Comparison of ENCODE assay signal across 8 mouse cellular contexts in genomic region chr2:19431186-19431585, GRCm38 (mm10). TPM values are rescaled to one million over a fixed set of nuclear protein-coding genes. Genes with fewer than 3 reads are reported as not detected.
DNase-seq lines count a peak whose midpoint lies in the region; ATAC-seq and TF ChIP-seq lines count a peak whose summit lies in the region.

No protein-coding gene starts in this region.

- peak overlapping the region; percentile 73 for H3K4me3 ChIP-seq in E14TG2a.4 (replicated peaks; ENCODE audit: low read length)
- peak overlapping the region; percentile 35 for H3K4me3 ChIP-seq in forebrain, embryonic 15.5 days
- H3K4me3 ChIP-seq in midbrain, embryonic 10.5 days: peak overlapping the region; percentile 45

- DNase-seq in heart, adult 11 months: peak; percentile 72
- no peak for DNase-seq in heart, postnatal 36 days
- DNase-seq in midbrain, embryonic 10.5 days (ENCODE audit: low spot score): peak; percentile 61
- DNase-seq in urinary bladder, postnatal 4 days (ENCODE audit: low spot score in 2 of 2): no peak
- no peak for DNase-seq in cerebellum, adult 9-11 months

- H3K9me3 ChIP-seq in E14TG2a.4 (ENCODE audit: low read length): peaks cover 14% of the 10 kb centered on the region
- H3K9me3 ChIP-seq in forebrain, embryonic 15.5 days: no peaks in the 10 kb centered on the region
- H3K9me3 ChIP-seq in midbrain, embryonic 10.5 days (replicated peaks): no peaks in the 10 kb centered on the region

- peaks cover 86% of the 10 kb centered on the region for H3K27me3 ChIP-seq in E14TG2a.4 (ENCODE audit: insufficient read depth, low read length)
- peaks cover 94% of the 10 kb centered on the region for H3K27me3 ChIP-seq in forebrain, embryonic 15.5 days
- H3K27me3 ChIP-seq in midbrain, embryonic 10.5 days (ENCODE audit: low read depth, poor library complexity, severe bottlenecking): peaks cover 100% of the 10 kb centered on the region

- TF ChIP-seq CTCF in E14TG2a.4 (conservative IDR thresholded peaks at IDR 0.05; ENCODE audit: low read length): peak; percentile 44

- H3K4me2 ChIP-seq in forebrain, embryonic 15.5 days (replicated peaks): peak overlapping the region; percentile 51

- no peaks in the 10 kb centered on the region for H3K36me3 ChIP-seq in E14TG2a.4 (ENCODE audit: insufficient read depth, low read length)
- no peaks in the 10 kb centered on the region for H3K36me3 ChIP-seq in forebrain, embryonic 15.5 days
- H3K36me3 ChIP-seq in midbrain, embryonic 10.5 days: no peaks in the 10 kb centered on the region

- intact Hi-C loops in heart, postnatal 36 days (cut with DNase I): no loop called here

- peaks cover 15% of the 10 kb centered on the region for H3K4me1 ChIP-seq in E14TG2a.4 (replicated peaks; ENCODE audit: low read depth, low read length)
- H3K4me1 ChIP-seq in forebrain, embryonic 15.5 days: peaks cover 24% of the 10 kb centered on the region
- peaks cover 26% of the 10 kb centered on the region for H3K4me1 ChIP-seq in midbrain, embryonic 10.5 days

- H3K9ac ChIP-seq in forebrain, embryonic 15.5 days (replicated peaks): no peak overlapping the region

- H3K27ac ChIP-seq in forebrain, embryonic 15.5 days (replicated peaks): no peak overlapping the region
- H3K27ac ChIP-seq in midbrain, embryonic 10.5 days (replicated peaks): no peak overlapping the region

- peak; percentile 71; the same call in 1 of the 2 replicates for ATAC-seq in forebrain, embryonic 15.5 days (replicated peaks)
- ATAC-seq in frontal cortex, adult (ENCODE audit: low TSS enrichment): no peak

- 1% methylated on average over 18 of the region's 18 CpGs for WGBS in forebrain, embryonic 15.5 days
- 1% methylated on average over 18 of the region's 18 CpGs for WGBS in midbrain, embryonic 10.5 days

RNA-seq across cellular contexts. Expression of gene Ptf1a, which starts 14.3 kb away (rescaled TPM):
- total RNA-seq in heart, postnatal 36 days (2021): not detected
- polyA plus RNA-seq in forebrain, embryonic 15.5 days (2015; fragmentation: Nextera tagmentation; extraction: Ambion mirVana): 0.11 TPM in 1 of 2 replicates, not detected in the other
- polyA plus RNA-seq in midbrain, embryonic 10.5 days (2016; fragmentation: Nextera tagmentation; extraction: Ambion mirVana): 0.20 and 0.69 TPM in 2 replicates

RNA-seq across cellular contexts. Expression of gene Msrb2, which starts 59.9 kb away (rescaled TPM):
- 10 to 100 TPM; 64.8 to 68.8 TPM for total RNA-seq in heart, postnatal 36 days (2021)
- polyA plus RNA-seq in forebrain, embryonic 15.5 days (2015; fragmentation: Nextera tagmentation; extraction: Ambion mirVana): 7.4 and 7.9 TPM in 2 replicates
- polyA plus RNA-seq in midbrain, embryonic 10.5 days (2016; fragmentation: Nextera tagmentation; extraction: Ambion mirVana): 14.5 and 16.8 TPM in 2 replicates

Comparison
In these comparisons a context has a peak if more than half of its experiments do, and no peak if none do; other contexts are left out.
1. DNase-seq: peak in heart, adult 11 months (single experiment) and midbrain, embryonic 10.5 days (single experiment); none in heart, postnatal 36 days (0 of 2), urinary bladder, postnatal 4 days (0 of 2) and cerebellum, adult 9-11 months (single experiment).
2. Peak in every context shown above with its lines, with median percentiles within 50 percentile points of each other: H3K4me3 ChIP-seq.